Mouse (Mus musculus): ENCODE results near the gene Dbx1. TPM values are rescaled to one million over a fixed set of nuclear protein-coding genes. Genes with fewer than 3 reads are reported as not detected.

The Dbx1 gene
- not detected for total RNA-seq (2021)

GRCm38 (mm10) chr7:49636491-49637115 lies at the start of gene Dbx1:
Gene Dbx1 (minus strand): TSS chr7:49636849.
- intact Hi-C loops (cut with DNase I), result loop anchor here (5.0 kb wide), 2 partner anchors 41 to 276 kb away; partner anchors contain the start of gene Slc6a5
- no peak for DNase-seq (ENCODE audit: extremely low spot score in 1 of 2, low spot score in 2 of 2)

GRCm38 (mm10) chr7:49678826-49679377 lies 42.3 kb upstream of the Dbx1 start:
- intact Hi-C loops (cut with DNase I), result loop anchor here (5.0 kb wide), 1 partner anchor 42 kb away; the partner anchor contains the start of gene Dbx1
- DNase-seq (ENCODE audit: extremely low spot score in 1 of 2, low spot score in 2 of 2), result no peak

GRCm38 (mm10) chr7:49678100-49678825 lies 41.6 kb upstream of the Dbx1 start:
- intact Hi-C loops (cut with DNase I), result loop anchor here (5.0 kb wide), 1 partner anchor 41 kb away; the partner anchor contains the start of gene Dbx1
- no peak for DNase-seq (ENCODE audit: extremely low spot score in 1 of 2, low spot score in 2 of 2)

- intact Hi-C loops (cut with DNase I), result loop anchor here (5.0 kb wide), 1 partner anchor 40 kb away; the partner anchor contains the start of gene Dbx1
- DNase-seq (ENCODE audit: extremely low spot score in 1 of 2, low spot score in 2 of 2), result no peak
These were observed 40.5 kb upstream of the Dbx1 start for GRCm38 (mm10) chr7:49677166-49677565.

GRCm38 (mm10) chr7:49676627-49677026 lies 40.0 kb upstream of the Dbx1 start:
- DNase-seq (ENCODE audit: extremely low spot score in 1 of 2, low spot score in 2 of 2), result no peak
- intact Hi-C loops (cut with DNase I), result loop anchor here (5.0 kb wide), 1 partner anchor 39 kb away; the partner anchor contains the start of gene Dbx1

GRCm38 (mm10) chr7:49668260-49668857 lies 31.7 kb upstream of the Dbx1 start:
- DNase-seq (ENCODE audit: extremely low spot score in 1 of 2, low spot score in 2 of 2), result no peak
- intact Hi-C loops (cut with DNase I), result no loop called here

- intact Hi-C loops (cut with DNase I), result no loop called here
- no peak for DNase-seq (ENCODE audit: extremely low spot score in 1 of 2, low spot score in 2 of 2)
These were observed 26.9 kb upstream of the Dbx1 start for GRCm38 (mm10) chr7:49663575-49663974.

- intact Hi-C loops (cut with DNase I), result no loop called here
- DNase-seq (ENCODE audit: extremely low spot score in 1 of 2, low spot score in 2 of 2), result no peak
These were observed 25.9 kb upstream of the Dbx1 start for GRCm38 (mm10) chr7:49662492-49663026.

GRCm38 (mm10) chr7:49661811-49662491 lies 25.3 kb upstream of the Dbx1 start:
- peak in 1 of 2 experiments; percentile 20 for DNase-seq (ENCODE audit: extremely low spot score in 1 of 2, low spot score in 2 of 2)
- intact Hi-C loops (cut with DNase I), result no loop called here

- no peak for DNase-seq (ENCODE audit: extremely low spot score in 1 of 2, low spot score in 2 of 2)
- intact Hi-C loops (cut with DNase I), result no loop called here
These were observed 4.2 kb upstream of the Dbx1 start for GRCm38 (mm10) chr7:49640709-49641305.

- intact Hi-C loops (cut with DNase I), result loop anchor here (5.0 kb wide), 2 partner anchors 37 to 272 kb away; partner anchors contain the start of gene Slc6a5
- DNase-seq (ENCODE audit: extremely low spot score in 1 of 2, low spot score in 2 of 2), result no peak
These were observed 3.4 kb upstream of the Dbx1 start for GRCm38 (mm10) chr7:49639864-49640708.

GRCm38 (mm10) chr7:49638941-49639776 lies 2.5 kb upstream of the Dbx1 start:
- no peak for DNase-seq (ENCODE audit: extremely low spot score in 1 of 2, low spot score in 2 of 2)
- intact Hi-C loops (cut with DNase I), result loop anchor here (5.0 kb wide), 2 partner anchors 38 to 273 kb away; partner anchors contain the start of gene Slc6a5

- intact Hi-C loops (cut with DNase I), result loop anchor here (5.0 kb wide), 2 partner anchors 39 to 274 kb away; partner anchors contain the start of gene Slc6a5
These were observed 1.4 kb upstream of the Dbx1 start for GRCm38 (mm10) chr7:49637851-49638663.

GRCm38 (mm10) chr7:49637281-49637680 lies 632 bp upstream of the Dbx1 start:
- intact Hi-C loops (cut with DNase I), result loop anchor here (5.0 kb wide), 2 partner anchors 40 to 275 kb away; partner anchors contain the start of gene Slc6a5
- DNase-seq (ENCODE audit: extremely low spot score in 1 of 2, low spot score in 2 of 2), result no peak

More at GRCm38 (mm10) chr7:49637851-49638663, 1.4 kb upstream of the Dbx1 start:
- DNase-seq (ENCODE audit: extremely low spot score in 1 of 2, low spot score in 2 of 2), result no peak

- intact Hi-C loops (cut with DNase I), result loop anchor here (5.0 kb wide), 2 partner anchors 41 to 276 kb away; partner anchors contain the start of gene Slc6a5
- no peak for DNase-seq (ENCODE audit: extremely low spot score in 1 of 2, low spot score in 2 of 2)
These were observed 678 bp downstream of the Dbx1 start for GRCm38 (mm10) chr7:49635971-49636370.

Data from left cerebral cortex, postnatal 10 days (tissue).